Mouse (Mus musculus) heart, adult 2 months (tissue): ENCODE measurements at regions not wholly inside any gene's neighbourhood (a gene's known extent, or its start where the extent isn't known, plus 50 kb on each side); places are given as distances from the start of the nearest gene placed in this dataset.

ENCODE experiments used
- DNase-seq, 2 experiments: peaks; one replicate each; pipeline ENCODE4 v3.0.0; 2021
- H3K27ac ChIP-seq: fragments of 200-600 bp; 2 replicates; pipeline ENCODE4 v1.8.1; 2022
- H3K27me3 ChIP-seq: fragments of 200-500 bp; 2 replicates; pipeline ENCODE4 v1.6.1; 2012; ENCODE audit warnings: mild to moderate bottlenecking, low read length, inconsistent platforms, mixed read lengths; ENCODE audit not compliant: control insufficient read depth, insufficient read depth
- H3K36me3 ChIP-seq: fragments of 200-500 bp; 2 replicates; pipeline ENCODE4 v1.6.1; 2012; ENCODE audit warnings: low read length, inconsistent platforms; ENCODE audit not compliant: control insufficient read depth, insufficient read depth
- H3K4me1 ChIP-seq: fragments of 200-500 bp; 2 replicates; pipeline ENCODE4 v1.6.1; 2011; ENCODE audit warnings: low read length; ENCODE audit not compliant: control insufficient read depth, insufficient read depth
- H3K4me3 ChIP-seq: fragments of 200-600 bp; 2 replicates; pipeline ENCODE4 v1.8.1; 2022
- H3K79me2 ChIP-seq: fragments of 200-500 bp; replicated peaks from 2 replicates; pipeline ENCODE4 v1.6.1; 2012; ENCODE audit warnings: mild to moderate bottlenecking, inconsistent platforms, low read length, moderate library complexity, mixed read lengths; ENCODE audit not compliant: control insufficient read depth, insufficient read depth
- H3K9ac ChIP-seq: fragments of 200-500 bp; 2 replicates; pipeline ENCODE4 v1.6.1; 2012; ENCODE audit warnings: low read depth, mild to moderate bottlenecking, control low read depth, inconsistent platforms, low read length, mixed read lengths
- CTCF ChIP-seq: fragments of 200-600 bp; IDR thresholded peaks from 2 replicates; pipeline ENCODE4 v1.8.1; 2022; ENCODE audit warnings: antibody characterized with exemption, mild to moderate bottlenecking, moderate library complexity
- EP300 ChIP-seq: fragments of 200-500 bp; IDR thresholded peaks from 2 replicates; pipeline ENCODE4 v1.6.1; 2011; ENCODE audit warnings: low read depth, low read length, control low read depth; ENCODE audit not compliant: insufficient read depth
- POLR2A ChIP-seq: fragments of 200-500 bp; IDR thresholded peaks from 2 replicates; pipeline ENCODE4 v1.6.1; 2011; ENCODE audit warnings: mild to moderate bottlenecking, low read depth, low read length, control low read depth; ENCODE audit not compliant: insufficient read depth
- WGBS: fragments of 180-500 bp; shearing (Covaris S2); methylation state at CpG from one replicate; pipeline ENCODE4 v1.1.7; 2018; 5-methylcytosine and 5-hydroxymethylcytosine counted together
- intact Hi-C: fragments of 180-260 bp; cut with DNase I; formaldehyde crosslinking; loops from one replicate; pipeline ENCODE4 v1.15.1; 2025
- microRNA-seq, 2 experiments: library from miRNA; unstranded; fragments of <30 nt; microRNA quantifications; one replicate each; pipeline ENCODE4 v1.2.0; 2021

- Histone ChIP-seq H3K27me3 (no peaks in the 10 kb centered on the region; the same call in 1 of the 2 replicates), H3K9ac (no peak overlapping the region), H3K36me3 (no peaks in the 10 kb centered on the region), H3K27ac (no peak overlapping the region), H3K4me3 (no peak overlapping the region), H3K79me2 (no peaks in the 10 kb centered on the region), H3K4me1 (no peaks in the 10 kb centered on the region)
- 71% methylated on average over 2 of the region's 2 CpGs for WGBS
- intact Hi-C loops: no loop called here
- TF ChIP-seq CTCF (no peak), POLR2A (no peak), EP300 (no peak)
- DNase-seq: no peak
Observed at GRCm38 (mm10) chr1:73075159-73075558, 59.5 kb upstream of the Tnp1 start.

GRCm38 (mm10) chr1:73074525-73074924, 58.8 kb upstream of the Tnp1 start:
- intact Hi-C loops: loop anchor here (5.0 kb wide), 2 partner anchors 113 to 128 kb away; no protein-coding TSS in a partner anchor

GRCm38 (mm10) chr1:73072237-73072904, 56.7 kb upstream of the Tnp1 start:
- no peaks in the 10 kb centered on the region for H3K79me2 ChIP-seq
- intact Hi-C loops: loop anchor here (5.0 kb wide), 2 partner anchors 115 to 130 kb away; no protein-coding TSS in a partner anchor
- H3K27ac ChIP-seq: no peak overlapping the region
- TF ChIP-seq EP300: no peak
- TF ChIP-seq POLR2A: no peak
- no peak for TF ChIP-seq CTCF
- H3K27me3 ChIP-seq: no peaks in the 10 kb centered on the region; the same call in 1 of the 2 replicates
- H3K9ac ChIP-seq: no peak overlapping the region
- no peaks in the 10 kb centered on the region for H3K4me1 ChIP-seq
- peak in 1 of 2 experiments; percentile 23 for DNase-seq
- H3K36me3 ChIP-seq: no peaks in the 10 kb centered on the region
- H3K4me3 ChIP-seq: no peak overlapping the region
- WGBS: 55% methylated on average over 5 of the region's 5 CpGs

More at GRCm38 (mm10) chr1:73074525-73074924, 58.8 kb upstream of the Tnp1 start:
- DNase-seq: no peak
- no peak overlapping the region for H3K9ac ChIP-seq
- no peak overlapping the region for H3K4me3 ChIP-seq
- H3K79me2 ChIP-seq: no peaks in the 10 kb centered on the region
- H3K4me1 ChIP-seq: no peaks in the 10 kb centered on the region
- whole genome bisulfite sequencing: 94% methylated on average over 3 of the region's 3 CpGs
- H3K27me3 ChIP-seq: no peaks in the 10 kb centered on the region; the same call in 1 of the 2 replicates
- TF ChIP-seq EP300: no peak
- TF ChIP-seq POLR2A: no peak
- TF ChIP-seq CTCF: no peak
- H3K36me3 ChIP-seq: no peaks in the 10 kb centered on the region
- no peak overlapping the region for H3K27ac ChIP-seq

GRCm38 (mm10) chr1:73070126-73070525, 54.4 kb upstream of the Tnp1 start:
- Histone ChIP-seq H3K27ac (no peak overlapping the region), H3K27me3 (no peaks in the 10 kb centered on the region; the same call in 1 of the 2 replicates), H3K79me2 (no peaks in the 10 kb centered on the region), H3K4me1 (no peaks in the 10 kb centered on the region), H3K4me3 (no peak overlapping the region), H3K36me3 (no peaks in the 10 kb centered on the region), H3K9ac (no peak overlapping the region)
- DNase-seq: no peak
- no peak for TF ChIP-seq POLR2A
- no peak for TF ChIP-seq EP300
- no peak for TF ChIP-seq CTCF
- intact Hi-C loops: loop anchor here (5.0 kb wide), 2 partner anchors 117 to 132 kb away; no protein-coding TSS in a partner anchor
- WGBS: 73% methylated on average over 2 of the region's 2 CpGs

Small RNA genes lying in the stretch of these regions (microRNA-seq; reads per million reads assigned to microRNA genes)
- gene Mir6351: 0 reads per million in 2 experiments
